Mouse (Mus musculus) monocyte, adult 2 months (primary cell): ENCODE data around the gene Drap1.
"Not testable (repeated sequence)": the region's sequence is repeated elsewhere in the genome, so short reads cannot be mapped to it uniquely, and the experiment has no call there.

ENCODE experiments used
- DNase-seq, 2 experiments: peaks; one replicate each; pipeline ENCODE4 v3.0.0; 2022; ENCODE audit warnings: low spot score in 2 of 2, low read depth in 1 of 2

Gene Drap1

DNA sequence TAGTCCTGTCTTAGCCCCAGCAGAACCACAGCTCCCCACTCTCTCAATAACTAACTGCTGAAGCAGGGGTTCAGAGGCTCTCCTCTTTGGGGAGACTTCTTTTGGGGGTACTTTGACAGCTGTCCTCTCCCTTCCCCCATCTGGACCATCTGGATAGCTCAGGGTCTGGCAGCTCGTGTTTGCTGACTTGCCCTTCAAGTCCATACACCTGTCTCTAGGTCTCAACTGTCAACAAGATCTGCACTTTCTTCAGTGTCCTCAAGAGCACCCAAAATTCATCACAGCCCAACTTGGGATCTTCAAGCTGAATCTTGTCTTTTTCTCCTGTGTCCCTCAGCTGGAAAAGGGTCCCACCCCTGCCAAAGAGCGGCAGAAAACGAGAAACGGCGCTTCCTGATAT is 3.0 kb downstream of the Drap1 start:
- DNase-seq, result no peak

DNA sequence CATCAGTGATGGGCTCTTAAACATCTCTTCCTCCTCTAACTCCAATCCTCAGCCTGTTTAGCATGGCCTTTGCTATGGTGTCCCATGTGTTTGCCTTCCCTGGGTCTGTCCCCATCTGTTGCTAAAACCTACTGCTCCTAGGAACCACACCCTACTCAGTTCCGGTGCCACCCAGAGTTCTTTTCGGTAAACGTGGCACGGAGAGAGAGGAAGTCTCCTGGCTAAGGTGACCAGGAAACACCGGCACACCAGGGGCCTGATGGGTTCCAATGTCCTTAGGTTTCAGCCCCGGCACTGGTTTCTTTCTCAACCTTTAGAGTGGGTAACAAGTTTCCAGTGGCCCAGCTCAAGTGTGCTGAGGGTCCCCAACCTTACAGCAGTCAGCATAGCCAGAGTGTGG is 4.2 kb downstream of the Drap1 start:
- no peak for DNase-seq

DNA sequence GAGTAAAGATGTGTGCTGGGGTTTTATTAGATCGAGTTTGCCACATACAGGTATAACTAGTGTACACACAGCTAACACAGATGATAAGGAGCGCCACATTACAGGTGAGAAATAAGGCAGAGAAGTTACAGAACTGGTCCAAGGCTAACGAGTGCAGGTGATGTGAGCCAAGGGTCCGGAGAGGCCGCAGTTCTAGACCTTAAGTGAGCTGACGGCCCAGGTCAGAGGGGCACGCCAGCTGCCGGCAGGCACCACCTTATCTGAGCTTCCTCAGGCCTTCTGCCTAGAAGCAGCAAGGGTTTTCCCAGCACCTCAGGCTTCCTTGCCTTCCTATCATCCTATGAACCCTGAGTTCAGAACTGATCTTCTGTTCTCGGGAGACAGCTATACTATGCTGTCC is 5.1 kb downstream of the Drap1 start:
- no peak for DNase-seq

DNA sequence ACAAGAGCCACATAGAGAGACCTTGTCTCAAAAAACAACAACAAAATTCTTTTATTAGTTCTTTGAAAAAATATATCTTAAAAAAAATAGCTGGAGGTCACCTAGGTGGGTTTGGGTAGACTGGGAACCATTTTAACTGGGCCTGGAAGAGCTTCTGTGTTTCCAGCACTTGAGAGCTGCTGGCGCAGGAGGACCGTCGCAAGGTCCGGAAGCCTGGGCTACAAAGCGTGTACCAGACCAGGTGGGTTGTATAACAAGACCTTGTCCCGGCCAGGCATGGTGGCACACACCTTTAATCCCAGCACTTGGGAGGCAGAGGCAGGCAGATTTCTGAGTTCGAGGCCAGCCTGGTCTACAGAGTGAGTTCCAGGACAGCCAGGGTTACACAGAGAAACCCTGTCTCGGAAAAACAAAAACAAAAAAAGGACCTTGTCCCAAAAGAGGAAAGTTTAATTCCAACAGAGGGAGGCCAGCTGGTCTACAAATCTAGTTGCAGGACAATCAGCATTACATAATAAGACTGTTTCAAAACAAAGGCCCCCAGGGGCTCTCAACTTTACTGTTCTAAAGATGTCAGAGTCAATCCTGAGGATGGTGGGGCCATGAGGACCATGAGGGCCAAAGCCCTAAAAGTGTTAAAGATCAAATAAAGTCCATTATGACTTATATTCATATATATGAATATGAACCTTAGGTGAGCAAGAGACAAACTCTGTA is 5.9 kb downstream of the Drap1 start:
- DNase-seq, result no peak

DNA sequence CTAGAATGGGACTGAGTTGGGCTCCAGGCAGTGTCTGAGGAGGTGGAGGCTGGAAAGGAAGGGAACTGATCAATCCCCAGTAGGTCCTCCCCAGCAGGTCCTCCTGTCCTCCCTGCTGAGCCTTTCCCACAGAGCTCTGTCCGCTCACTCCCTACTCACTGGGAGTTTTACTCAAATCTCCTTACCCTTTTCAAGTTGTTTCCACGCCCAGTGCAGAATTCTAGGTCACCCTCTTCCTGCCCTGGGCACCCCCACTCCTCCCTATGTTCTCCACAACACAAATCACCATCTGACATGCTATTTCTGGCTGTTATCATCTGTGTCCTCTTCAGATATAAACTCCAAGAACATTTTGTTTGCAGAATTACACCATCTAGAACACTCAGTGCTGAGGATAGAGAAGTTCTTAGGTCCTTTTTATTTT is 10.2 kb downstream of the Drap1 start:
- no peak for DNase-seq

DNA sequence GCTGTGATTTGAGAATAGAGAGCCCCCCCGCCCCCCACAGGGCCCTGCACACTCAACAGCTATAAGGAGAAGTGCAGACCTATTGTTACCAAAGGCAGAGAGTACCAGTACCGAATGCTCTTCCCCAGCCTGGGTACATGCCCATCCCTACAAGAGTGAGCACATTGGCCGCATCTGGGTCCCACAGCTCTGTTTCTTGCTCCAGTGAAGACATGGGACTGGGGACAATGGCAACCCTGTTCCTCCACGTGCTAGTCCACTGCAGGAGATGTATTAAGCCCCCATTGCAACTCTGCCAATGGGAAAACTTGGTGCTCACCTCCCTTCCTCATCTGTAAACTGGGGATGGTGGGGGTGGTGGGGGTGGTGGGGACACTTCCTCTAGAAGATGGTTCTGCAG is 10.9 kb downstream of the Drap1 start:
- no peak for DNase-seq

DNA sequence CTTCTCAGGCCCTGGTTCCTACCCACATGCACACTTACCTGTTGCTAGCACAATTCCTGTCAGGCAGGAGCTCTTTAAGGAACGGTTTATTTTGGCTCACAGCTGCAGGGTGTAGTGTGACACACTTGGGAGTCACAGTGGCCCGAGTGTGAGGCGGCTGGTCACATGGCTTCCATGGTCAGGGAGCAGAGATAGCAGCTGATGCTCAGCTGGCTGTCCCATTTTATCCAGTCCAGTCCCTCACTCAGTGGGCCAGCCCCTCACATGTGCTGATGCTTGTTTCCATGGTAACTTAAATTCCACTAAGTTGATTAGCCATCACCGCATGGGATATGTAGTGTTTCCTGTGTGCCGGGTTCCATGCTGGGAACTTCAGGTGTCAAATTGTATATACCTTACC is 12.8 kb downstream of the Drap1 start:
- no peak for DNase-seq

DNA sequence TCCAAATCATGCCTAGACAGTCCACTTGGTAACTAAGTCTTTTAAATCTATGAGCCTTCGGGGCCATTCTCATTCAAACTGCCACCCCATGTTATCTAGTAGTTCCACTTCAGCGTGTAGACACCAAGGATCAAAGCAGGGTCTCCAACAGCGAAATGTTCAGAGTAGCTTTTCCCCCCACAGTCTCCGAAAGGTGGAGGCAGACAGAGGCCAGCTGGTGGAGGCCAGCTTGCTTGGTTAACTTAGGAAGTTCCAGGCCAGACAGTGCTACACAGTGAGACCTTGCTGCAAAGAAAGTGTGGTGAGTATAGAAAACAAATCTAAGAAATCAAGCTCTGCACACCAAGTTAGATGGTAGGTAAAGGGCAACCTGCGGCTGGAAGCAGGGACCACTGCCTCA is 14.1 kb downstream of the Drap1 start:
- no peak for DNase-seq

DNA sequence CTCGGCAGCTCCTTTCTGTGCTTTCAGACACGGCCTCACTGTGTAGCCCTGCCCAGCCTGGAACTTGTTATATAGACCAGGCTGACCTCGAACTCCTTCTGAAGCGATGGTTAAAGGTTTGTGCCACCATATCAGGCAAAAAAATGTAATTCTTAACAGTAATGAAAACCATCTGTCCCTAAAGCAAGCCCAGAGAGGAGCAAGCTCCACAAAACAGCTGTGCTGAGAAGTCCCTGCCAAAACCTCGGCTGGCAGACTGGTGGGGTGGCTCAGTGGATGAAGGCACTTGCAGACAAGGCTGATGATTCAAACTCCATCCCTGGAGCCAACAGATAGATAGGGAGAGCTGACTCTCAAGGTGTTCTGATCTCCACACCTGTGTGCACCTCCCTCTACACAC is 15.7 kb downstream of the Drap1 start:
- DNase-seq, result no peak

DNA sequence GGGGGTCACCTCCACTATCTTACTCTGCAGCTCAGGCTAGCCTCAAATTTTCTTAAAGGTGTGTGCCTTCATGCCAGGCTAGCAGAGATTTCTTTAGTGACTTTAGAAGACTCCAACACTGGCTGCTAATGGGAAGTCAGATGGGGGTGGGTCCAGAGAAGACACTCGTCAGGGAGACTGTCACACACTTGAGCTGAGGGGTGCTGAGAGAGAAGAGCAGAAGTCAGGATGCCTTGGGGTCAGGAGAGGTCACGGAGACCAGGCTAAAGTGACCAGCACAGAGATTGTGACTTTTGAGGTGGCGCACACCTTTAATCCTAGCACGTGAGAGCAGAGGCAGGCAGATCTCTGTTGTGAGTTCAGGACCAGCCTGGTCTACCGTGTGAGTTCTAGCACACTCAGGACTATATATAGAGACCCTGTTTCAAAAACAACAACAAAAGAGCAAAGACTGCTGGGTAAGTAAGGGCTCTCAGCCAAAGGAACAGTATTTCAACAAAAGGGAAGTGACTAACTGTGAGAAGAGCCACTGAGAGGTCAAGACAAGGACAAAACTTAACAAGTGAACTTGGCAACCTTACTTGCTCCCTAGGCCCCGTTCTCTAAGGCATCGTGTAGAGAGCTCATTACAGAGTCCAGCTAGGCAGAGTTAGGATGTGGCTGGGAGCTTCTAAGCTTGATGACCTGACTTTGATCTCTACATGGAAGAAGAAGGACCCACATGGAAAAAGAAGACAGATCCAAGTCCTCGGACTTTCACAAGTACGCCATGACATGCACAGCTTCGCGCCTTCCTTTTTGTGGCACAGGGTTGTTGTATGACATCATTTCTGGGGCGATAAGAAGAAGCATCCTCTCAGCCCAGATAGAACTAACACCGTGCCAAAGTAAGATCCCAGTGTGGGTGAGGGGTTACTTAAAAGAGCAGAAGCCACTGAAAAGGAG is 16.4 kb downstream of the Drap1 start:
- peak in 1 of 2 experiments; percentile 56 for DNase-seq

DNA sequence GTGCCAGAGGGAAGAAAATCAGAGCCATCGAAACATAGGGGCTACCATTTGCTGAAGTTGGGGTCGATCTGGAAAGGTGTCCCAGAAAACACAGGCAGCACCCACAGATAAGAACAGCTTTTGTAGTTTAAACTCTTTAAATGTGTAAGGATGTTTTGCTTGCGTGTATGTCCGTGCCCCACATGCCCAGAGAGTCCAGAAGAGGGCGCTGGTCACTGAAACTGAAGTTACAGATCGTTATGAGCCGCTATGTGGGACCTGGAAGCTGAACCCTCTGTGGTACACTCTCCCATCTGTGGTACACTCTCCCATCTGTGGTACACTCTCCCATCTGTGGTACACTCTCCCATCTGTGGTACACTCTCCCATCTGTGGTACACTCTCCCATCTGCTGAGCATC is 17.6 kb downstream of the Drap1 start:
- DNase-seq, result peak in 1 of 2 experiments; percentile 67

DNA sequence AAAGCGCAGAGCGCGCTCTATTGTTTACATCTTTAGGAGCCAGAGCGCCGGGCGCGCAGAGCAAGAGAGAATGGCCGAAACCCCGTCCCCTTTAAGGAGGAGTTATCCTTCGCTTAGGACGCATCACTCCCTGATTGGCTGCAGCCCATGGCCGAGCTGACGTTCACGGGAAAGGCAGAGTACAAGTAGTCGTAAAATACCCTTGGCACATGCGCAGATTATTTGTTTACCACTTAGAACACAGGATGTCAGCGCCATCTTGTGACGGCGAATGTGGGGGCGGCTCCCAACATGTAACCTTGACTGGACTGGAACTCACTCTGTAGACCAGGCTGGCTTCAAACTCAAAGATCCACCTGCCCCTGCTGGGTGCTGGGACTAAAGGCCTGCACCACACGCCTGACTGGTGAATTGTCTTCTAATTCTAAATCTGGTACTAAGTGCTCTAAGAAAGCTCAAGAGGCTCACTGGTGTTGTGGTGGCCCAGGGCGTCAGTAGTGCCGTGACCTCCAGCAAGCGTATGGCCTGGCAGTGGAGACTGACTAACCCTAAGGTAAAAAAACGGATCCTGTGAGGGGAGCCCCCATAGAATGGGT is 18.1 kb downstream of the Drap1 start:
- peak in 1 of 2 experiments; percentile 49 for DNase-seq

DNA sequence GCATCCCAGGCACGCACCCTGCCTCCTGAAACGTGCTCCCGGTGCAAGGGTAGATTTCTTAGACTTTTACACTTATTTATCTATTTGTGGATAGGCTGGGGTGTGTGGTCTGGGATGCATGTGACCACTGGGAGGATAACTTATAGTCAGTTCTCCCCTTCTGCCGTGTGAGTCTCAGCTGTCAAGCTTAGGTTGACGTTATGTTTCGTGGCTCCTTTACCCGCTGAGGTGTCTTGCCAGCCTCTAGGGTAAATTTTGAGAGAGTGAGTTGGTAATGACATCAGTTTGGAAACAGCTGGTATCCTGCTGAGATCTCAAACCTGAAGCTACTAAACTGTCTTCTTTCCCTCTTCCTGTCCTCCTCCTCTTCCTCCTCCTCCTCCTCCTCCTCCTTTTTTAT is 18.9 kb downstream of the Drap1 start:
- DNase-seq, result no peak

DNA sequence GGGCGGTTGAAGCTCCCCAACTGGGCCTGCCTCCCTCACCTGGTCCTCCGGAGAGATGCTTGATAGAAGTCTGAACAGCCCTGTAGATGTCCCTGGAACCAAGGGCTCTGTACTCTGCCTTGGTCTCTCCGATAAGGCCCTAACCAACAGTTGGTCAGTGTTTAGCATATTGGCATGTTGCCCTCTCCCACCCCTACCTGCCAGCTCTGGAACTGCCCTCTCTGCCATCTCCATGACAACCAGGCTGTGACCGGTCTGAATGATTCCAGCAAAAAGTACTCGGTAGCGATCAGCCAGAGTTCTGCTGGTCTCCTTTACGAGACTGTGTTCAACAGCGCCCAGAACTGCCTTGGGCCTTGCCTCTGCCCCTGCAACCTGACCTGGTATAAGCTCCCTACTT is 22.5 kb downstream of the Drap1 start, which contains the start of gene Tsga10ip:
Gene Tsga10ip (minus strand): TSS at position 234 of the 400 bp plus-strand sequence.
- DNase-seq, result no peak

DNA sequence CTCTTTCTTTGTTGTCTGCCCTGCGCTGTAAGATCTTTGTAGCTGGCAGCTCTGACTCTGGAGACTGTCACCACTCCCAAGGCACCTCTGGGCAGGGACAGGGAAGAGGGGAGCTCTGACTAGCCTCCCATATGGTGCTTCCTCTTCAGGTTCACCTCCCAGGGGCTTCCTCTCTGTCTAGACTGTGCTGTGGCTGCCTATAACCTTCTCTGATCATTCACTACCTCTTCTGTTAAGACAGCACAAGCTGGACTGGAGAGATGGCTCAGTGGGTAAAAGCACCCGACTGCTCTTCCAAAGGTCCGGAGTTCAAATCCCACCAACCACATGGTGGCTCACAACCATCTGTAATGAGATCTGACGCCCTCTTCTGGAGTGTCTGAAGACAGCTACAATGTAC is 23.7 kb downstream of the Drap1 start:
- not testable (repeated sequence) for DNase-seq

DNA sequence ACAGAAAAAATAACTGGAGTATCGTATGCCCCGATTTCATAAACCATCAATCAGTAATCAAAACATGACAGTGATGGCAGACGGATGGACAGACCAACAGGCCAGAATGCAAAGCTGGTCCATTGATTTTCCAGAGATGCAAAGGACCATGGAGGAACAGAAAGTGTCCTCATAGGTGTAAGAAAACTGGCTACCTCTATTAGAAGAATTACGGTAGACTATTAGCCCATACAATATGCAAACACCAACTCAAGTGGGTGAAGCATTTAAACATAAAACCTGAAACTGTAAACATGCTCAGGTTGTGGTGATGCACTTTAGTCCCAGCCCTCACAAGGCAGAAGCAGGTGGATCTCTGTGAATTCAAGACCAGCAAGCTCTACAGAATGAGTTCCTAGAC is 29.4 kb downstream of the Drap1 start:
- no peak for DNase-seq

DNA sequence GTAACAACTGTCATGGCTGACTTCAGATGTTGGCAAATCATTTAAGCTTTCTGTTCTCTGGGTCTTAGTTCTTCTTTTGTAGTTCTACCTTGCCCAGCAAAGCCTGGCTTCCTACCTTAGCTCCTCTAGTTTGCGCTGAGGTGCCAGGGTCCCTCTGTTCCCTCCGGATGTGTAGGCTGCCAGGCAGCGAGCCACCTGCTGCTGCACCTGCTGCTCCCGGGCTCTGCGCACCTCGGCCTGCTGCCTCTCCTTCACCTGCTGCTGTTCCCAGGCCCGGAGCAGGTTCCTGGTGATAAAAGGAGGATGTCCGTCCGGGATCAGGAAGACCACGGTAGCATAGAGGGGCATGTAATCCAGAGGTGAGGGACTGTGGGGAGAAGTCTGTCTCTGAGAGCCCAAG is 30.6 kb downstream of the Drap1 start:
- no peak for DNase-seq

DNA sequence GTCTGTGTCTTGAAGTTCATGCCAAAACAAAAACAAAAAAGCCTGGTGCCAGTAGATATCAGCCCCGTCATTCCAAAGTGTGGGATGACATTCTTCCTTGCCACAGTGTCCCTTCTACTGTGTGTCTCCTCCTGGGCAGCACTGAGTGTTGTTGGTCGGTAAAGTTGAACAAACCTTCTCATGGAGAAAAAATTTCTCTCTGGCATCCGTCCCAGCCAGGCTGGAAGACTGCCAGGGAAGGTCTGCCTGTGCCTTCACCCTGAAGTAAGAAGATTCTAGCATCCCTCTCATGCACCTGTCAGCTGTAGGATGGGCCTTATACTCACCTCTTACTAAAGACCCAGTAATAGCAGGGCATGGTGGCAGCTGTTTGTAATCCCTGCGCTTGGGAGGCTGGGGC is 31.9 kb downstream of the Drap1 start:
- no peak for DNase-seq

DNA sequence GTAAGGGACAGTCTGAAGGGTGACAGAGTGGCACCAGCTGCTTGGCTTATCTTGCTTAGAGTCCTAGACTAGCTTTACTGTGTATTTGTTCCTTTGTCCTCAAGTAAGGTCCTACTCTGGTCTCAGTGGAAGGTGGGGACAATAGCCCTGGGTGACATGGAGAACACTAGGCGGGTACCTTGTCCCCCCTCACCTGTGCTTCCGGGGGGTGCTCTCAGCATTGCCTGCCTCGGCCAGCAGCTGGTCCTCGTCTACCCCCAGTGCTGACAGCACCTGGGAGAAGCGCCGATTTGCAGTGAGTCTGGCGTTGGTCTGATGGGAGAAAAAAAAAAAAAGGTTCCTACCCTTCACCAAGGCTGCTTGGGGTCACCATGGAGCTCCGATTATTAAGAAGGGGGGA is 34.4 kb downstream of the Drap1 start:
- no peak for DNase-seq

DNA sequence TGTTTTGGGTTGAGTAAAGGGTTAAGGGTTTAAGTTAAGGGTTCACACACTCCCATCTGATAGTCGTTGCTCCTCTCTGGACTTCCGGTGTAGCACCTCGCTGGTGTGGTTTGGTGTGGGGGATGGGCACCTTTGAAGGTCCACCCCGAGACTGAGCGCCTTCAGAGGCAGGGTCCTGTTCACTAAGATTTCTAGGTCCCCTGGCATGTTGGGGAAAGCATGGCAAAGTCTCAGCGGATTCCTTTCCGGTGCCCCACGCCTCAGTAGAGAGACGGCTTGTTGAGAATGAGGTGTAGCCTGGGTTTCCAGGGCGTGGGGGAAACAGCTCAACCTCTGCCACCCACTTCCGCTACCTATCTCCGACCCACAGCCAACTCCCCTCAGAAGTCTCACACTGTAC is 35.1 kb downstream of the Drap1 start:
- DNase-seq, result no peak

DNA sequence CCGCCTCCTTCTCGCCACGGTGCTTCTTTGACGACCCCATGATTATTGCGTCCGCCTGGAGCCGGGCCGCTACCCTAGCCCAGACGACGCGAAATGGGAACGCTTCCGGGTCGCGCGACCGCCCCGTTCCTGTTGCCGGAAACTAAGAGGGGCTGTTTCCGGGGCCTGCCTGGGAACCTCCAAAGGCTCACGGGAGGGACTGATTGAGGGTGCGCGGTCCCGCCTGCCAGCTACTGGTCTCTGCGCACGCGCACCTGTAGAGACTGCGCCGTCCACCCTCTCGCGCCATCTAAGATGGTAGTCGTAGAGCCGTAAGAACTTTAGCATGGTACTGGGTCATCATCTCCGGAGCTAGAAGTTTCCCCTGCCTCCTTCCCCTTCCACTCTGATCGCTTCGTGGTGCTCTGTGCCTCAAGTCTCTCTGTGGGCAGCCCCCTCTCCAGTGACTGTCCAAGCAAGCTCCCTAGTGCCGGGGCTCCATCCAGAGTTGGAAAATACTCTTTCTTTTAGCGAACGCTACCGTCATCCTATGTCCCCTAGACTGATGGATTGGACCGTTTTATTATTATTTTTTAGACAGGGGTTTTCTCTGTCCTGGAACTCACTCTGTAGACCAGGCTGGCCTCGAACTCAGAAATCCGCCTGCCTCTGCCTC is 36.1 kb downstream of the Drap1 start, which contains the start of gene Sart1:
Gene Sart1 (minus strand): TSS at position 116 of the 655 bp plus-strand sequence.
- DNase-seq, result peak; percentile 85 to 87
